Mouse (Mus musculus): ENCODE data around the gene Mfsd4b4. TPM values are rescaled to one million over a fixed set of nuclear protein-coding genes. Genes with fewer than 3 reads are reported as not detected.
"Not testable (repeated sequence)": the region's sequence is repeated elsewhere in the genome, so short reads cannot be mapped to it uniquely, and the experiment has no call there.

The Mfsd4b4 gene
- 2.2 and 2.4 TPM in 2 replicates for total RNA-seq (2015)
- 2.1 and 3.5 TPM in 2 replicates for total RNA-seq (2017)

DNA sequence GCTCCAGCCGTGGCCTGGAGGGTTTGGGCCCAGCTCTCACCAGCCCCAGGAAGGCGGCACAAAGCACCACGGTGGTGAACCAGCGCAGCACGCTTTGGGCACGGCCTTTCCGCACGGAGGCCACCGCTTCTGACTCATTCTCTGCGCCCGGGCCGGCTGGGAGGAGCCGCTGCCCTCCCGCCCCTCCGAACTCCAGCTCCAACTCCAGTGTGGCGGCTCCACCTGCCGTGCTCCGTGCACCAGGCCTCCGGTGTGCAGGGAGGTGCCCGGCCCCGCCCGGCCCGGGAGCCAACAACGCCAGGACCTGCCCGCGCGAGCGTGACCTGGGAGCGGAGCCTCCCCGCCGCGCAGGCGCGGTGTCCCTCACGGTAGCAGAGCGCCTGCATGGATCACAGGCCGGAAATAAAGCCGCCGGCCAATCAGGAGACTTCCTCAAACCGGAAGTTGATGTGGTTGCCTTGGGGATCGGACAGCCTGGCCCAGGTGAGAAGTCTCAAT, at the start of gene Mfsd4b4:
Gene Mfsd4b4 (minus strand): TSS at position 365 of the 498 bp plus-strand sequence.
- peak; percentile 87 for ATAC-seq (ENCODE audit: poor library complexity, severe bottlenecking)

DNA sequence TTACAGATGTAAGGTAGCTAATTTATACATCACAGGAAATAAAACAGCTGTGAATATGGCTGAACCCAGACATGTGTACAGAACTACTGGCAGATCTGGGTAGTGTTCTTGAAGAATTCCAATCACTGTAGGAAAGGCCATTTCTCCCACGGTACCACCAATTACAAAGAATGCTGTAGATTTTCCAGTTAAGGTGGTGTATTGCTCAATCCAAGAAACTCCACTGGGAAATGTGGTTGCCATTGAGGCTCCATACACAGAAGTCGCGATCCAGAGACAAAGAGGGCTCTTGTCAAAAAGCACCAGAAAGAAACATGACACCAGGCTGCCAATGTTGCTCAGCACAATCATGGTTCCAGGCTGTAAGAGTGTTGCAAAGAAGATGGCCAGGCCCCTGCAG, 48.2 kb upstream of the Mfsd4b4 start:
- not testable (repeated sequence) for ATAC-seq (ENCODE audit: poor library complexity, severe bottlenecking)

DNA sequence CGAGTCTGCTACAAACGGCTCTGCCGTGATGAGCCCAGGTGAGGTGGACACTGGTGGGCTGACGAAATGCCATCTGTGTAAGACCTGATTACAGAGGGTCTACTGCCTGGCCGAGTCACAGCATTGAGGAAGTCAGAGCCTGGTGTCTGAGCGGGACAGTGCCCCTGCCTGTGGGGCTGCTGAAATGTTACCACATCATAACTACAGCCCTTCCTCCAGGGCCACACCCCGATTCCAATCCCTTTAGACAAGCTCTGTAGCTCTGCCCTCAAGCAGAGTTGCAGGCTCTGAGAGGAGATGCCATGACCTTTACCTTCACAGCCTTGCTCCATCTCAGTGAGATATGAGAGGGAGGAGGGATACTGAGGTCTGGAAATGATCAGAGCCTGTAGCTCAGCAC, 37.5 kb upstream of the Mfsd4b4 start:
- ATAC-seq (ENCODE audit: poor library complexity, severe bottlenecking): peak; percentile 97

DNA sequence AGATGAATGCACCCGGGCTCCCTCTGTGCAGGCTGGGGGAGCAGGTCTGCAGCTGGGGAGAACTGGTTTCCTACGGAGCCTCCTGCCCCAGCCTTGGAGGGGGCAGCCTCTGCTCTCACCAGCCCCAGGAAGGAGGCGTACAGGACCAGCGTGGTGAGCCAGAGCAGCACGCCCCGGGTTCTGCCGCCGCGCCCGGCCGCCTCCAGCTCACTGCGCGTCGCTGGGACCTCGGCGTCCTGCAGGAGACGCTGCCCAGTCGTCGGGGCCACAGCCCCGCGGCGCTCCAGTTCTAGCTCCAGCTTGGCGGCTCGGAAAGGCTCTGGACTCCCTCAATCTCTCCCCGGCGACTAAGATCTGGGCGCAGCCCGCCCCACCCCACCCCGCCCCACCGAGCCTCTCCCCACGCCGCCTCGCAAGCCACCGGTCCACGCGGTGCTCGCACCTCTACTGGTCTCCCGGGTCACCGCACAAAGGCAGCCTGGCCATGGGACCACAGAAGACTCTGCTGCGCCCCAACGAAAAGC, 27.6 kb upstream of the Mfsd4b4 start, which contains the start of gene Mfsd4b2:
Gene Mfsd4b2 (minus strand): TSS at position 308 of the 524 bp plus-strand sequence.
- peak; percentile 38; the same call in 1 of the 2 replicates for ATAC-seq (ENCODE audit: poor library complexity, severe bottlenecking)

DNA sequence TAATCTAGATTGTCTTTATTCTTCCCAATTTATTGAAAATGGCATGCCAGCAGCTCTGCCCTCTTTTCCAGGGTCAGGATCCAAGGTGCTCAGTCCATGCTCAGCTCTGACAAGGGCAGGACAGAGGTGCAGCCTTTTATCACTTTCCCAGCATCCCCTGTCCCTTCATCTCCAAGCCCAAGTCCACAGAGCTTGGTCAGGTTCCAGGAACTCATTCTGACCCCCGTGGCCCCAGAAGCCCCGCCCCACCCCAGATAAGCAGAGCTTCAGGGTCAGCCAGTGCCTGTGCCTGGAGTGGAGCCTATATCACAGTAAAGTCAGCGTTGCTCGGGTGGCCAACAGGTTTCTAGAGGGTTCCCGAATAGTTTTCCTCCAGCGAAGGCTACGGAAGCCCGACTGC, 25.5 kb upstream of the Mfsd4b4 start:
- not testable (repeated sequence) for ATAC-seq (ENCODE audit: poor library complexity, severe bottlenecking)

DNA sequence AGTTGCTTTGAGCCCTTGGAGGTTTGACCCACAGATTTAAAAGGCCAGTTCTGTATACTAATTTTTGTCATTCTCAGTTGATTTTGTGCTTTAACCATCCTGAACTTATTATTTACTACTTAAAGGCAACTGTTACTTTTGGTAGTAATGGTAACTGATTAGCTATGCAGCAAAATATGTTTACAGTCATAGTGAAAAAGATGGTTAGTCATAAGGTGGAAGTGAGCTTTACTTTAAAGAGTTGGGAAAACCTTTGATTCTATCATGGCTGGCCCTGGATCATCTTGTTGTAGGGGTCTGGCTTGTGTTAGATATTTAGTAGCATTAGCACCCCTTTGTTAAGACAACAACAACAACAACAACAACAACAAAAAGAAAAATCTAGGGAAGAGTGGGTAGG, 13.6 kb upstream of the Mfsd4b4 start:
- no peak for ATAC-seq (ENCODE audit: poor library complexity, severe bottlenecking)

DNA sequence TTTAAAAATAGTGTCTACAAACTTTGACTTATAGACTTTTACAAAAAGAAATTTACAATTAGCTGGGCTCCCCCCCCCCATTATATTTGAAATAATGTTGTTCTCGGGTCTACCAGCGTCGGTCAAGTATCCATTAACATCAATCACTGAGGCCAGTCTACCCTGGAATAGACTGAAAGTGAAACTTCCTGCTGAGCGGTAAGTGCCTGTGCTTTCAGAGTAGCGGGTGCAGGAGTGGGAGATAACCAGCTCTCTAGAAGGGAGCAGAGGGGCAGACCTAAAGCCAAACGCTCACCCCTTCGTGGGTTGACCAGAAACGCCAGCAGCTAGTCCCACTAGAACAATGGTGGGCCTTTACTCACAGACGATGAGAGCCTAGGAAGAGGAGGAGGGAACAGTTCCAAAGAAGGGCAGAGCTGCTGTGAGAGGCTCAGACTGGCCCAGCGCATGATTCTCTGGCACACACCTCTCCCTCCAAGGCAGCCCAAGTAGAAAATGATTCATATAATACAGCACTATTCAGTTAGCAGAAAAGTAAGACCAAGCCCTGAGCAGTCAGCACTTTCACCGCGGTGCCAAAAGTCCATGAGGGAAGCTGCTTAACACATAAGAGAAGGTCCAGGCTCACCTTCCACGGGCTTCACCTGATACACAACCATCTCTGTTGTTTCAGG, 9.9 kb upstream of the Mfsd4b4 start:
- peak; percentile 60; the same call in 1 of the 2 replicates for ATAC-seq (ENCODE audit: poor library complexity, severe bottlenecking)

DNA sequence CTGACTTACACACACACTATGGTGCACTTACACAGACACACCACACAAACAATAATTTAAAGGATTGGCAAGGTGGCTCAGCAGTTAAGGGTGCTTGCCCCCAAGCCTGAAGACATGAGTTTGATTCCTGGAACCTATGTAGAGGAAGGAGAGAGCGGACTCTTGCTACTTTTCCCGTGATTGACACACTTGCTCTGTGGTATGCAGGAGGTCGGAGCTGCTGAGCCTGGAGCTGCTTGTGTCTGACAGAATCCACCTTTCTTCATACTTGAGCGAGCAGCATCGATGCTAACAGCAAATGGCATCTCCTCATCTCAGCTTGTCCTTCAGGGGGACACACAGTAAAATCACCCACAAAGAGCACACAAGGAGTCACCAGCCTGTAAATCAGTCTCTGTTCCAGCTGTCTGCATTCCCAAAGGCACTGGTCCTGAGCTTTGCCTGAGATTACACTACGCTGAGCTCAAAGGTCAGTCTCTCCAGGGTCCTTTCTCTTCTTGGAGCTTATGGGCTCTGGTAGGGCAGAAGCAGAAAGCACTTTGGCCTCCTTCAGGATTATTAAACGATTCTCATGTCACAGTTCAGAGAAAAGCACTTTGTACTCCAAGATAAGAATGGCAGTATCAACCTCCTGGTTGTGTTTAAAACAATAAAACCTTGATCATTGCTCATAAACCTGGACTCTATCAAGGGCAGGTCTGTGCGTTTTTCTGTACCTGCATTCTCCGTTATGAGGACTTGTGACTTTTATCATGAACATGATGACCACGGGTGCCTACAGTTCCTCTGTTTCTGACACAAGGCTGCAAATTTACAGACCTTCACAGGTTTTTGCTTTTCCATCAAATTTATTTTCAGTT, 8.0 kb upstream of the Mfsd4b4 start:
- no peak for ATAC-seq (ENCODE audit: poor library complexity, severe bottlenecking)

DNA sequence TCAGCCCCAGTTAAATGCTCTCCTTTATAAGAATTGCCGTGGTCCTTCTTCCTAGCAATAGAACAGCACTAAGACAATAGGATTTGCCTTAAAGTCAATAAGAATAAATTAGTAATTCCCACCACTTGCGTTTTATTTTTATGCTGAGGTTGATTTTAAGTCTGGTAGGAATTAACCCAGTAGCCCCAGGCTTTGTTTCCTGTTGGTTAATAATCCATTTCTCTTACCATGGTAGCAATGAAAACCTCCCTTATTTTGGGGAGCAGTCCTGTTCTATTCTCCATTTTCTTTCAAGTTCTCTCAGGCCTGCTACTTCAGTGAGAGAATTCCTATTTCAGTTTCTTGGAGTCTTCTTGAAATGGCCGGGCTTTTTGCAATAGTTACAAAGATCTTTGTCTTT, 5.2 kb upstream of the Mfsd4b4 start:
- ATAC-seq (ENCODE audit: poor library complexity, severe bottlenecking): no peak

DNA sequence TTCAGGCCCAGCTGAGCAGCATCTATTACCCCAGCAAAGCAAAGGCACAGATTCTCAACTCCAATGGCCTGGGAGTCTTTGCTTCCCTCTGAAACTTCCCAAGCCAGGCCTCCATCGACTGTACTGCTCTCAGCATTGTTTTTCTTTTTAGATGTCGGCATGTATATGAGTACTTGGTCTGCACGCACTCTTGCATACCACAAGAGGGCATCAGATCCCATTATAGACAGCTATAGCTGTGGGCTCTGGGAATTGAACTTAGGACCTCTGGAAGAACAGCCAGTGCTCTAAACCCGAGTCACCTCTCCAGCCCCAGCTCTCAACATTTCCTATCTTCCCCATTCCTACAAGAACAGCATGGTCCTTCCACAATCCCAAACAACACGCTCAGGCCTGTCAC, 2.5 kb downstream of the Mfsd4b4 start:
- ATAC-seq (ENCODE audit: poor library complexity, severe bottlenecking): no peak

DNA sequence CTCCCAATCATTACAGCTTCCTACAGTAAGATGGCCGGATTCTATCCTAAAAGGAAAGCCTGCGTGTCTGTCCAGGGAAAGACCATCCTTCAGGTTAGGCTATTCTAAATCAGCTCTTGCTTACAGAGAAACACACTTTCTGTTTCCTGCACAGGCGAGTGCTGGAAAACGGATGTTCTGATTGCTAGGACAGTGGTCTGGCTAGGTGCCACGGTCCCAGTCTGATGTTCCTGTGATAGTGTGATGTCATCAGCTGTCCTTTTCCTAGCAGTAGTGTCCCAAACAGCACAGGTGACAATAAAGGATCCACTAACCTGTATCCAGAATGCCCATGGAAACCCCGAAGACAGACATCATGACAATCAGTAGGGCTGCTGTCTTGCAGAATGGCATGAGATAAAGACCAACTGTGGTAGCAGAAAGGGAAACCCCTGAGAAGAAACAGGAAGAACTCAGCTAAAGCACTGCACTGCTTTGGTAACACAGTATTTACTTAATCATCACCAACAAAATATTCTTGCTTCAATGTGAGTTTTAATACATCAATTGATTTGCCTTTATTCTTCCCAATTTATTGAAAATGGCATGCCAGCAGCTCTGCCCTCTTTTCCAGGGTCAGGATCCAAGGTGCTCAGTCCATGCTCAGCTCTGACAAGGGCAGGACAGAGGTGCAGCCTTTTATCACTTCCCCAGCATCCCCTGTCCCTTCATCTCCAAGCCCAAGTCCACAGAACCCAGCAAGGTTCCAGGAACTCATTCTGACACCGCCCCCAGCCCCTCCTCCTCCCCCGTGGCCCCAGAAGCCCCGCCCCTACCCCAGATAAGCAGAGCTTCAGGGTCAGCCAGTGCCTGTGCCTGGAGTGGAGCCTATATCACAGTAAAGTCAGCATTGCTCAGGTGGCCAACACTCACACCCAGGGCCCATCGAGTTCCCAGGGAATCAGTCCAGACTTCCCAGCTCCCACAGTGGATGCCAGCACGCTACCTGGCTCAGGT, 5.0 kb downstream of the Mfsd4b4 start:
- ATAC-seq (ENCODE audit: poor library complexity, severe bottlenecking): peak; percentile 53

DNA sequence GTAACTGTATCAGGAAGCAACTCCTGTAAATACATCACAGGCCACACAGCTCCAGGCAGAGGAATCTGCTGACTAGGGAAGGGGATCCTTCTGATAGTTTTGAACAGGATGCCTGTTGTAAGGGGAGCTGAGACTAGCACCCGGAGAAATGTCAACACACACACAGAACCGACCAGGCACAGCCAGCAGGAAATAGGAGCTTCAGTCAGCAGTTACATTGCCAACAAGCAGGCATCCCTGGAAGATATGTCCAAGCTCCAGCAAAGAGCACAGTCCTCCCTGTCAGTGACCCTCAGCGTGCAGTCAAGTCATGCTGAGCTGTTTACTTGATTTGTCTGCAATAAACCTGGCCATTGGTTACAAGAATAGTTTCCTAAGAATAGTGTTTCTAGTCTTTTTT, 10.4 kb downstream of the Mfsd4b4 start:
- no peak for ATAC-seq (ENCODE audit: poor library complexity, severe bottlenecking)

DNA sequence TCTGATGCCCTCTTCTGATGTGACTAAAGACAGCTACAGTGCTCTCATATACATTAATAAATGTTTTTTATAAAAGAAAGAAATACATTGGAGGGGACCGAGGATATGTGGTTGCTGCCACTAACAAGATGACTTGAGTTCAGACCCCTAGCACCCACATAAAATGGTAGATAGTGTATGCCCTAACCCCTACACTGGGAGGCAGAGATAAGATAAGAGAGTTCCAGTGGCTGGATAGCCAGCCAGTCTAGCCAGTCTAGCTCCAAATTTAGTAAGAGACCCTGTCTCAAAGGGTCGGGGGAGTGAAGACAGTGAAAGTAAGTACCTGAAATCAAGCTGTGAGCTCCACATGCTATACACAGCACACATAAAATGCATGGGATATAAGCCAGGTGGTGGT, 33.5 kb downstream of the Mfsd4b4 start:
- ATAC-seq (ENCODE audit: poor library complexity, severe bottlenecking): no peak

DNA sequence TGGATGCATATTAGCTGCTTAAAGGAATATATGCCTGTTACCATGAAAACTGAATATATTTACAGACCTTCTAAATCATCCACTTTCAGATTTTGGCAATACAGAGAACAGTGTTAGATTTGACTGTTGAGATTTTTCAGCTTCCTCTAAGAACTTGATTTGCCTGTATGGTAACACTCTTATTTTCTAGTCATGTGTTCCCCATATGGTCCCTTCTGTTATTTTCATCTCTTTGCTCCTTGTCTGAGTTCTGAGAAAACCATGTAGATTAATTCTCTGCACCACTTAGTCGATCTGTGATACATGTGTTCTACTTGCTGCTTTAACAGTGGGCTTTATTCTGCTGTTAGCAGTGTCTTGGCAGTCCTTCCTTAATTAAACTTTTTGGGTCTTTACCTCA, 56.4 kb downstream of the Mfsd4b4 start:
- ATAC-seq (ENCODE audit: poor library complexity, severe bottlenecking): no peak

Other genes with a start within 250 kb of the Mfsd4b4 start
- 24.0 and 28.4 TPM in 2 replicates for gene Rev3l, start 167.1 kb downstream of the Mfsd4b4 start, total RNA-seq (2015)
- 17.3 and 20.8 TPM in 2 replicates for gene Rev3l, start 167.1 kb downstream of the Mfsd4b4 start, total RNA-seq (2017)
- not detected in 2 replicates for gene Mfsd4b2, start 27.7 kb upstream of the Mfsd4b4 start, total RNA-seq (2015)
- not detected in 2 replicates for gene Mfsd4b2, start 27.7 kb upstream of the Mfsd4b4 start, total RNA-seq (2017)
- gene Mfsd4b3, start 60.9 kb upstream of the Mfsd4b4 start, total RNA-seq (2015): 0.64 and 0.69 TPM in 2 replicates
- 0.94 and 1.1 TPM in 2 replicates for gene Mfsd4b3, start 60.9 kb upstream of the Mfsd4b4 start, total RNA-seq (2017)
- gene Mfsd4b5, start 87.4 kb upstream of the Mfsd4b4 start, total RNA-seq (2015): 0.68 and 0.76 TPM in 2 replicates
- 1.1 and 1.2 TPM in 2 replicates for gene Mfsd4b5, start 87.4 kb upstream of the Mfsd4b4 start, total RNA-seq (2017)
- not detected in 2 replicates for gene Mfsd4b1, start 126.0 kb upstream of the Mfsd4b4 start, total RNA-seq (2015)
- gene Mfsd4b1, start 126.0 kb upstream of the Mfsd4b4 start, total RNA-seq (2017): not detected in 2 replicates
- 45.0 and 56.3 TPM in 2 replicates for gene Slc16a10, start 243.0 kb upstream of the Mfsd4b4 start, total RNA-seq (2015)
- gene Slc16a10, start 243.0 kb upstream of the Mfsd4b4 start, total RNA-seq (2017): 29.8 and 31.6 TPM in 2 replicates